Mouse (Mus musculus) gastrocnemius, adult 2 months (tissue): ENCODE measurements around the gene Ccnjl. TPM values are rescaled to one million over a fixed set of nuclear protein-coding genes. Genes with fewer than 3 reads are reported as not detected.

Source experiments
- DNase-seq: peaks from one replicate; pipeline ENCODE4 v3.0.0; 2022
- H3K27ac ChIP-seq: fragments of 200-600 bp; 2 replicates; pipeline ENCODE4 v1.8.1; 2022; ENCODE audit warnings: mild to moderate bottlenecking
- H3K4me3 ChIP-seq: fragments of 200-600 bp; 2 replicates; pipeline ENCODE4 v1.8.1; 2022; ENCODE audit warnings: mild to moderate bottlenecking, moderate library complexity
- CTCF ChIP-seq: fragments of 200-600 bp; IDR thresholded peaks from 2 replicates; pipeline ENCODE4 v1.8.1; 2022; ENCODE audit warnings: antibody characterized with exemption, mild to moderate bottlenecking, moderate library complexity
- intact Hi-C: fragments of 180-260 bp; cut with DNase I; formaldehyde crosslinking; loops from one replicate; pipeline ENCODE4 v1.15.1; 2025
- total RNA-seq, 2 experiments: library from RNA; stranded (reverse); gene quantifications; 2 replicates each; pipeline ENCODE4 v1.2.3; 2021

Gene Ccnjl
- total RNA-seq, 2 experiments from 2014 or later, result 0.33 TPM; not detected in 1

DNA sequence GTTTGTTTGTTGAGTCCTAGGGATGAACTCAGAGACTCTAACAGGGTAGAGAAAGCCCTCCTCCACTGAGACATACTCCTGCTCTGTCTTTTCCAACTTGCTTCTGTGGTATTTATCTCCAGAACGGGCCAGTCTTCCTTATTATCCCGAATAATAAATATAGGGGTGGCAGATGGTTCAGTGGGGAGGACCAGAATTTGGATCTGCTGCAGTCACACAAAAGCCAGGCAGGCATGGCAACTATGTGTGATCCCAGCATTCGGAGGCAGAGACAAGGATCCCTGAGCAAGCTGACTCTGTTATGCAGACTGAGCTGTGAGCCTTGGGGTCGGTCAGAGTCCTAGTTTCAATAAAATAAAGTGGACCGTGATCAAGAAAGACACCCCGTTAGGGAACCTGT is 27.3 kb upstream of the Ccnjl start:
- intact Hi-C loops, result no loop called here
- TF ChIP-seq CTCF, result no peak
- H3K4me3 ChIP-seq, result no peak overlapping the region
- no peak for DNase-seq
- H3K27ac ChIP-seq, result no peak overlapping the region

- intact Hi-C loops, result no loop called here
- no peak for DNase-seq
- H3K4me3 ChIP-seq, result no peak overlapping the region
- no peak for TF ChIP-seq CTCF
- H3K27ac ChIP-seq, result no peak overlapping the region
Observed at GRCm38 (mm10) chr11:43505188-43505587, 23.4 kb upstream of the Ccnjl start.

GRCm38 (mm10) chr11:43507976-43508375 is 20.6 kb upstream of the Ccnjl start:
- DNase-seq, result no peak
- no peak for TF ChIP-seq CTCF
- Histone ChIP-seq H3K4me3 (no peak overlapping the region), H3K27ac (no peak overlapping the region)
- intact Hi-C loops, result no loop called here

DNA sequence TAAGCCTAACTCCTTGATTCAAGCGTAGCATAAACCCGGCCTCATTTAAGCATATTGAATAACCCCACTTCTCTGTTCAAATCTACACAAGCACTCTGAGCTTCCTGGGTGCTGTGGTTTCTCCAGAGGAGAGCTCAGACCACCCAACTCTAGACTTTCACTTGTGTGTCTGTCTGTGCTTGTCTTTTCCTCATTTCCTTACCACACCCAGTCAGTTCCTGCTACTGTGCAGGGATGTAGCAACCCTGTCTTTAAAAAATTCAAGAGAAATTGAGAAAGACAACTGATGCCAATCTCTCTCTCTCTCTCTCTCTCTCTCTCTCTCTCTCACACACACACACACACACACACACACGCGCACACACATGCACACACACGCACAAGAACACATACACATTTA is 18.7 kb upstream of the Ccnjl start:
- intact Hi-C loops, result no loop called here
- no peak for DNase-seq
- no peak overlapping the region for H3K4me3 ChIP-seq
- no peak for TF ChIP-seq CTCF
- no peak overlapping the region for H3K27ac ChIP-seq

- H3K27ac ChIP-seq, result no peak overlapping the region
- TF ChIP-seq CTCF, result no peak
- no peak overlapping the region for H3K4me3 ChIP-seq
- intact Hi-C loops, result no loop called here
- no peak for DNase-seq
Observed at GRCm38 (mm10) chr11:43512661-43513190, 15.9 kb upstream of the Ccnjl start.

- DNase-seq, result peak; percentile 45
- peak; percentile 49 for TF ChIP-seq CTCF
Observed at GRCm38 (mm10) chr11:43516344-43517021, 12.1 kb upstream of the Ccnjl start.

DNA sequence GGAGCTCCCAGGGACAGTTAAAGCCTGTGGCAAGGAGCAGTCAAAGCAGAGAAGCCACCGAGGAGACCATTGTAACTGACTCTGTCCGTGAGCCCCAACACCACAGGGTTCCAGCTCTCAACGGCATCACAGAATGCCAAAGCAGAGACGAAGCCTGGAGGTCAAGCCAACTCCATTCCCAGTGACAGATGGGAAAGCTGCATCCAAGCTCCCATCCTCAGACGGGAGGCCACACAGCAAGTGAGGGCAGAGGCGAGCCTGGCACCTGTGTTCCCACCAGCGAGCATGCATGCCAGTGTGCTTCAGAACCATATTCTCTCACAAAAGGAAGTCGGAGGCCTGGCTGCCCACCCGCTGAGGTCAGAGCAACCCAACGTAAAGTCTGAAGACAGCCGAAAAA is 10.9 kb upstream of the Ccnjl start:
- intact Hi-C loops, result no loop called here
- DNase-seq, result no peak
- TF ChIP-seq CTCF, result no peak
- H3K27ac ChIP-seq, result no peak overlapping the region
- H3K4me3 ChIP-seq, result no peak overlapping the region

More at GRCm38 (mm10) chr11:43516344-43517021, 12.1 kb upstream of the Ccnjl start:
- no peak overlapping the region for H3K4me3 ChIP-seq
- no peak overlapping the region for H3K27ac ChIP-seq
- intact Hi-C loops, result no loop called here

- intact Hi-C loops, result no loop called here
- Histone ChIP-seq H3K27ac (no peak overlapping the region), H3K4me3 (no peak overlapping the region)
- TF ChIP-seq CTCF, result peak; percentile 7; the same call in 1 of the 2 replicates
- no peak for DNase-seq
Observed at GRCm38 (mm10) chr11:43518086-43518485, 10.5 kb upstream of the Ccnjl start.

- DNase-seq, result peak; percentile 47
- intact Hi-C loops, result no loop called here
- TF ChIP-seq CTCF, result no peak
- no peak overlapping the region for H3K4me3 ChIP-seq
- no peak overlapping the region for H3K27ac ChIP-seq
Observed at GRCm38 (mm10) chr11:43518821-43519220, 9.8 kb upstream of the Ccnjl start.

DNA sequence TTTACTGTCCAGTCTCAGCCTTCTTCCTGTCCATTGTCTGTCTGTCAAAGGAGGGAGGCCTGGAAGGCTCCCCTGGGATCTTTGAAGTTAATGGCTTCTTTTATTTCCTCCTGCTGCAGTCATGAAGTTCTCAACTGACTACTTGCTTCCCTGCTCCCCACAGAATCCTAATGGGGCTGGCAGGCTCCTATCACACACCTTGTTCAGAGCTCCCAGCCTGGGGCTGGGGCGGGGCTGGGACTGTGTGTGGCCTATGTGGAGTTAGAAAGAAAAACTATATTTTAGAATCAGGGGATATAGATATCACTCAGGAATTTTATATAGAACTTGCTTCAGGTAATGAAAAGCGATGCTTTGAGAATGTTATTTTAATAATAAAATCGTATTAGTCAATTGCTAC is 8.1 kb upstream of the Ccnjl start:
- no peak for TF ChIP-seq CTCF
- no peak for DNase-seq
- H3K4me3 ChIP-seq, result no peak overlapping the region
- intact Hi-C loops, result no loop called here
- no peak overlapping the region for H3K27ac ChIP-seq

DNA sequence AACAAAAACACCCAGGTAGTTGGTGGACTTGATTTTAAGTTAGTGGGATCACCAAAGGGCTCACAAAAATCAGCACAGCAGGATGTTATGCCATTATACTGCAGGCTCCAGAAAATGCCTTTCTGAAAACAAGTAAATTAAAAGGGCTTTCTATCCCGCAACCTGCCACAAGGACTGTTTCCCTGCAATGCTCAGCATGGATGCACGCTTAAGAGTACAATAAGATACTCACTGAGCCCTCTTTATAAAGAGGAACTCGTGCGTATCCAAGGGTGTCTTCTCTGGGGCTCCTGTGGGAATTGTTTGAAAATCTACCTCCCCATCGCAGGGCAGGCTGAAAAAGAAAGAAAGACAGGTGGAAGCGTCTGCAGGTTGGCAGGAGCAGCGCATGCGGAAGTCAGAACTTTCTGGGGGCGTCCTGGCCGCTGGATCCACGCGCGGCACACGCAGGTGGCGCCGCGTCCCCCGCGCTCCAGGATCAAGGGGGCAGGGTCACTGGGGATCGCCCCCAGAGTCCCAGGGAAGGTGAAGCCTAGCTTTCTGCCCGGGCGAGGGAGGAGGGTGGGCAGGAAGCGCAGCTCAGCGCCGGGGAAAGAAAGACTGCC is 404 bp upstream of the Ccnjl start:
- Histone ChIP-seq H3K4me3 (peak overlapping the region; percentile 83), H3K27ac (peak overlapping the region; percentile 44)
- intact Hi-C loops, result no loop called here
- no peak for DNase-seq
- TF ChIP-seq CTCF, result no peak

GRCm38 (mm10) chr11:43530043-43530442 is 1.5 kb downstream of the Ccnjl start:
- Histone ChIP-seq H3K4me3 (no peak overlapping the region), H3K27ac (no peak overlapping the region)
- DNase-seq, result no peak
- no peak for TF ChIP-seq CTCF
- intact Hi-C loops, result no loop called here

- no peak for TF ChIP-seq CTCF
- no peak overlapping the region for H3K4me3 ChIP-seq
- DNase-seq, result no peak
- intact Hi-C loops, result no loop called here
- no peak overlapping the region for H3K27ac ChIP-seq
Observed at GRCm38 (mm10) chr11:43531619-43532018, 3.0 kb downstream of the Ccnjl start.

GRCm38 (mm10) chr11:43537074-43537473 is 8.5 kb downstream of the Ccnjl start:
- DNase-seq, result no peak
- TF ChIP-seq CTCF, result no peak
- intact Hi-C loops, result no loop called here
- no peak overlapping the region for H3K4me3 ChIP-seq
- no peak overlapping the region for H3K27ac ChIP-seq
